Comparison of ENCODE assay signal across 17 mouse cellular contexts in the genomic region with DNA sequence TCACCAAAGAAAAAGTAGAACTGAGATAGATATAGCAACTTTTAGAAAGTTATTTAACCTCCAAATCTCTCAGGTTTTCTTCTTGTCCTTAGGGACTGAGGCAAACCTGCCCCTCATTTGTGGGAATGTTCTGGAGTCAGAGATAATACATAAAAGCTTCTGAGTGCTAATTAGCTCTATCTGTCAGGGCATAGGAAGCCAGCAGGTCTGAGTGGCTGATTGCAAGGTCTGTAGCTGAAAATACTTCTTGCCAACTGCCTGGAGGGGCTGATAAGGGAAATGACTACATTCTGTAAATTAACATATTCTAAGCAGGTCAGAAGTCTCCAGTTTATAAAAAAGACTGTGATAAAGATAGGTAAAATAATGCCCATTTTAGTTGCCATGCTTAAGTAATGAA.
"Had no signal": no experiment of that assay in that cellular context is flagged by ENCODE, and none has a peak within 500 bp of the region (broad histone marks: within the 10 kb centered on the region; RNA-seq: fewer than 3 reads in every experiment).

No protein-coding gene starts in this region.

- H3K4me2 ChIP-seq: limb, embryonic 13.5 days; liver, embryonic 12.5 days; liver, embryonic 15.5 days; lung, embryonic 15.5 days; midbrain, embryonic 12.5 days had no signal

- H3K36me3 ChIP-seq: limb, embryonic 13.5 days; liver, embryonic 12.5 days; liver, embryonic 15.5 days; lung, embryonic 15.5 days; midbrain, embryonic 12.5 days had no signal

- DNase-seq: kidney, adult 2 months; kidney, postnatal 25 days; left cerebral cortex, postnatal 4 days; liver; lung, adult 18-20 months; lung, postnatal 10 days; lung, postnatal 36 days; thymus, adult 18-20 months; thymus, postnatal 36 days had no signal

- H3K27ac ChIP-seq: kidney, postnatal 0 days; limb, embryonic 13.5 days; liver, embryonic 12.5 days; liver, embryonic 15.5 days; lung, embryonic 15.5 days; midbrain, embryonic 12.5 days had no signal

- H3K4me1 ChIP-seq: limb, embryonic 13.5 days; liver, embryonic 12.5 days; liver, embryonic 15.5 days; lung, embryonic 15.5 days; megakaryocyte, embryonic 14.5 days; midbrain, embryonic 12.5 days had no signal

- H3K9me3 ChIP-seq: limb, embryonic 13.5 days; liver, embryonic 12.5 days; liver, embryonic 15.5 days; lung, embryonic 15.5 days; midbrain, embryonic 12.5 days had no signal

- H3K9ac ChIP-seq: limb, embryonic 13.5 days; liver, embryonic 12.5 days; liver, embryonic 15.5 days; lung, embryonic 15.5 days; midbrain, embryonic 12.5 days had no signal

- ATAC-seq: intestine, embryonic 16.5 days; liver, embryonic 12.5 days had no signal

- H3K4me3 ChIP-seq: limb, embryonic 13.5 days; liver, embryonic 12.5 days; liver, embryonic 15.5 days; lung, embryonic 15.5 days; megakaryocyte, embryonic 14.5 days; midbrain, embryonic 12.5 days had no signal

- H3K27me3 ChIP-seq: limb, embryonic 13.5 days; liver, embryonic 12.5 days; liver, embryonic 15.5 days; lung, embryonic 15.5 days; megakaryocyte, embryonic 14.5 days; midbrain, embryonic 12.5 days had no signal
